Mouse (Mus musculus) stomach, postnatal 0 days (tissue): Measurements from ENCODE around the gene Eef2k.

Experiments
- CTCF ChIP-seq: IDR thresholded peaks from 2 replicates; pipeline ENCODE4 v1.5.1; 2016; ENCODE audit warnings: antibody characterized with exemption, low read depth, mild to moderate bottlenecking, moderate library complexity
- EP300 ChIP-seq: optimal IDR thresholded peaks from 2 replicates; pipeline ENCODE3; 2016; ENCODE audit warnings: antibody characterized with exemption

- no peak for TF ChIP-seq EP300
- no peak for TF ChIP-seq CTCF
Measured at GRCm38 (mm10) chr7:120893123-120893522, 50.5 kb downstream of the Eef2k start.
